Mouse (Mus musculus): Measurements from ENCODE around the gene Pcca. TPM values are rescaled to one million over a fixed set of nuclear protein-coding genes. Genes with fewer than 3 reads are reported as not detected.

Gene Pcca
- polyA plus RNA-seq, 1 experiment: 24.8 TPM

DNA sequence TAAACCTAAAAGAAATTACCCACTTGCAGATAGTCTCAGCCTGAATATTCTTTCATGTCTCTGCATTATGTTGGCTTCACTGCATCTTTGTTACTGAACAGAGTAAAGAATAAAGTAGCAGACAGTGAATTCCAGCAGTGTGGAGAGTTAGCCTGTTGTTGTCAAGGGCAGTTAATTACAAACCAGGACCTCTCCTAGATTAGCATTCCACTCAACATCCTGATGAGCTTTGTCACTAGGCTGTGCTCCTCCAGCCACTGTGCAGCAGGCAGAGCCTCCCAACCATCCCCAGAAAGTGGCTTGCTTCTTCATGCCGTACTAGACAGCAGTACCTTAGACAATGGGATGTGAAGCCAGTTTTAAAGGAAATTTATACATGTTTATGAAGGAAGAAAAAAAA, 72.4 kb downstream of the Pcca start:
- Histone ChIP-seq H3K27ac (ENCODE audit: control insufficient read depth, insufficient read depth, low read depth, low read length, poor library complexity) (no peak overlapping the region), H3K4me3 (replicated peaks; ENCODE audit: control insufficient read depth, low read depth, low read length) (no peak overlapping the region), H3K4me1 (ENCODE audit: control insufficient read depth, insufficient read depth, low read length) (no peaks in the 10 kb centered on the region)
- TF ChIP-seq CTCF (IDR thresholded peaks at IDR 0.05; ENCODE audit: control insufficient read depth, insufficient read depth, low read length): no peak
- WGBS: 88% methylated on average over 1 of the region's 1 CpGs

DNA sequence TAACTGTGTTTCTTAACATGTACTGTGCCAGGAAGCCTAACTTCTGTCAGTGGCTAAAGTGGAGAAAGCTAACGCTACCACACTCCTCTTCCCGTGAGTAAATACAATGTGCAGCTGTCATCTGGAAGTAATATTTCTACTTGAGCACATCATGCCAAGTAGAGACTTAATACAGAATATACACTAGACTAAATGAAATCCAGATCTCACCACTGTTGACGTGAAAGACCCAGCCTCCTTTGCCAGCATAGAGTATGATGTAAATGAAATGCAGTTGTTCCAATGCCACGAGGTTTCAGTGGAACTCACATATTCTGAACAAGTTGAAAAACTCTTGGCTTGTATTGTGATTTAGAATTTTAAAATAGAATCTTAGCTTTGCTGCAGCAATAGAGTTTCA, 73.3 kb downstream of the Pcca start:
- 79% methylated on average over 4 of the region's 4 CpGs for WGBS
- no peak overlapping the region for H3K27ac ChIP-seq (ENCODE audit: control insufficient read depth, insufficient read depth, low read depth, low read length, poor library complexity)
- TF ChIP-seq POLR2A (IDR thresholded peaks at IDR 0.05; ENCODE audit: borderline replicate concordance, control insufficient read depth, low read depth, low read length) (no peak), CTCF (IDR thresholded peaks at IDR 0.05; ENCODE audit: control insufficient read depth, insufficient read depth, low read length) (no peak)
- H3K4me3 ChIP-seq (replicated peaks; ENCODE audit: control insufficient read depth, low read depth, low read length): no peak overlapping the region
- no peaks in the 10 kb centered on the region for H3K4me1 ChIP-seq (ENCODE audit: control insufficient read depth, insufficient read depth, low read length)

DNA sequence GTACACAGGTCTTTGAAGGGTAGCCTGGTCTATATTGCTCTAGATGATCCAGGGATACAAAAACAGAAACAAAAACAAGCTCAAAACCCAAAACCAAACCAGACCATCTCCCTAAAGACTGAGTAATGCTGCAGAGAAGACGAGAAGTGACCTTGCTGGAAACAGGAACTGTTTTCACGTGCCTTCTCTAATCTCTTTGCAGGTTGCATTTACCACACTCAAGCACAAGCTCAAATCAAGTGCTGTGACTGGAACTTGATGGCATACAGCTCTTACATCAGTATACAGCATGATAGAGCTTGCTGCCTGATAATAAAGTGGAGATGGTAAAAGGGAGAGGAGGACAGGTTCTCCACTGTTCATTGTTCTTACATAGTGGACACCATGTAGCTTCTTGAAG, 74.2 kb downstream of the Pcca start:
- H3K4me3 ChIP-seq (replicated peaks; ENCODE audit: control insufficient read depth, low read depth, low read length): no peak overlapping the region
- H3K27ac ChIP-seq (ENCODE audit: control insufficient read depth, insufficient read depth, low read depth, low read length, poor library complexity): no peak overlapping the region
- no peaks in the 10 kb centered on the region for H3K4me1 ChIP-seq (ENCODE audit: control insufficient read depth, insufficient read depth, low read length)
- WGBS: 41% methylated on average over 2 of the region's 2 CpGs
- TF ChIP-seq CTCF (IDR thresholded peaks at IDR 0.05; ENCODE audit: control insufficient read depth, insufficient read depth, low read length) (no peak), POLR2A (IDR thresholded peaks at IDR 0.05; ENCODE audit: borderline replicate concordance, control insufficient read depth, low read depth, low read length) (no peak)

DNA sequence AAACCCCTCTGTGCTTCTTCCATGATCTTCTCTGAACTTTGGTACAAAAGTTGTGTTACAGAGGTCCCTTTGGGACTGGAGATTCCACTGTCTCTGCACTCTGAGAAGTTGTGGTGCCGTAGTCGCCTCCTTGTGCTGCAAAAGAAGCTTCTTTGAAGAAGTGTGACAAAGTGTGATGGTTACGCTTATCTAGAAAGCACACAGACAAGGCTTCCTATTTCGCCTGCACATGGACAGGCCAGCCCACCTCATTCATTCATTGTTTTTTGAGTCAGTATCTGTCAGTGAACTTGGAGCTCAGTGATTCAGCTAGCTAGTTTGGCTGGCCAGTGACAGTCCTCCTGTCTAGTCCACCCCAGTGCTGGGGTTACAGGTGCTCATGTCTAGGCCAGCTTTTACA, 76.9 kb downstream of the Pcca start:
- TF ChIP-seq POLR2A (IDR thresholded peaks at IDR 0.05; ENCODE audit: borderline replicate concordance, control insufficient read depth, low read depth, low read length): no peak
- no peak for TF ChIP-seq CTCF (IDR thresholded peaks at IDR 0.05; ENCODE audit: control insufficient read depth, insufficient read depth, low read length)
- WGBS: 84% methylated on average over 4 of the region's 4 CpGs
- no peaks in the 10 kb centered on the region for H3K4me1 ChIP-seq (ENCODE audit: control insufficient read depth, insufficient read depth, low read length)
- H3K4me3 ChIP-seq (replicated peaks; ENCODE audit: control insufficient read depth, low read depth, low read length): no peak overlapping the region
- no peak overlapping the region for H3K27ac ChIP-seq (ENCODE audit: control insufficient read depth, insufficient read depth, low read depth, low read length, poor library complexity)

DNA sequence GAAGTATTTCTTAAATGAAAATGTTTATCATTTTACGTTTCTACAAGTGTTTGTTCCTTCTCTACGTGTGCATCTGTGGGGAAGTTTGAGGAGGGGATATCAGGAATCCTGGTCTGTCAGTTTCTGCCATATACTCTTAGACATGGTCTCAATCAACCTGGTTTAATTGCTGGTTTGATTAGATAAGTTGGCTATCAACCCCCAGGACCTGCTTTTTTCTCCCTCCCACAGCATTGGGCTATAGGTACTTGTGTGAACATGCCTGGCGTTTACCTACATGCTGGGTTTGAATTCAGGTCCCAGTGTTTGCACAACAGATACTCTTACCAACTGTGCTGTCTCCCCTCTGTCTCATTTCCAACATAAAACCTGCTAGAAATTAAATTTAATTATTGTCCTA, 78.2 kb downstream of the Pcca start:
- WGBS: 73% methylated on average over 3 of the region's 3 CpGs
- Histone ChIP-seq H3K4me3 (replicated peaks; ENCODE audit: control insufficient read depth, low read depth, low read length) (no peak overlapping the region), H3K27ac (ENCODE audit: control insufficient read depth, insufficient read depth, low read depth, low read length, poor library complexity) (no peak overlapping the region), H3K4me1 (ENCODE audit: control insufficient read depth, insufficient read depth, low read length) (no peaks in the 10 kb centered on the region)
- no peak for TF ChIP-seq CTCF (IDR thresholded peaks at IDR 0.05; ENCODE audit: control insufficient read depth, insufficient read depth, low read length)

DNA sequence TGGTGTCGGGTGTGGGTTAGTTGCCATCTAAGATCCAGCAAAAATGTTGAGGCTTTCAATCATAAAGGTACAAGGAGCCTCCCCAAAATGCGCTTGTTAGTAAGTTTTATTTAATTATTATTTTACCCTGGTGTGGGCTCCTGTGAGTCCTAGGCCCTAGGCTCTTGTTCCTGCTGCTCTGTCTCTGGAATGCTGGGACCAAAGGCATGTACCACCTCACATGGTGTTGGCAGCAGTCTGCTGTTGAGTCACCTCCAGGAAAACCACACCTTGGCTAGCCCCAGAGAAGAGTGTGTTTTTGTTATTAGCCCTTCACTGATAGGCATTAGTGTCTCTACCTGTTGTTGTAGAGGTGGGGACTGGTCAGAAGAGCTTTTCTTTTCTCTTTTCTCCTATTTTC, 83.5 kb downstream of the Pcca start:
- H3K4me3 ChIP-seq (replicated peaks; ENCODE audit: control insufficient read depth, low read depth, low read length): no peak overlapping the region
- WGBS: 77% methylated on average over 2 of the region's 2 CpGs
- H3K4me1 ChIP-seq (ENCODE audit: control insufficient read depth, insufficient read depth, low read length): no peaks in the 10 kb centered on the region
- no peak for TF ChIP-seq POLR2A (IDR thresholded peaks at IDR 0.05; ENCODE audit: borderline replicate concordance, control insufficient read depth, low read depth, low read length)
- TF ChIP-seq CTCF (IDR thresholded peaks at IDR 0.05; ENCODE audit: control insufficient read depth, insufficient read depth, low read length): no peak
- no peak overlapping the region for H3K27ac ChIP-seq (ENCODE audit: control insufficient read depth, insufficient read depth, low read depth, low read length, poor library complexity)

- Histone ChIP-seq H3K27ac (ENCODE audit: control insufficient read depth, insufficient read depth, low read depth, low read length, poor library complexity) (no peak overlapping the region), H3K4me3 (replicated peaks; ENCODE audit: control insufficient read depth, low read depth, low read length) (no peak overlapping the region), H3K4me1 (ENCODE audit: control insufficient read depth, insufficient read depth, low read length) (no peaks in the 10 kb centered on the region)
- 83% methylated on average over 2 of the region's 2 CpGs for WGBS
- TF ChIP-seq CTCF (IDR thresholded peaks at IDR 0.05; ENCODE audit: control insufficient read depth, insufficient read depth, low read length) (no peak), POLR2A (IDR thresholded peaks at IDR 0.05; ENCODE audit: borderline replicate concordance, control insufficient read depth, low read depth, low read length) (no peak)
Observed at GRCm38 (mm10) chr14:122633416-122633815, 99.3 kb downstream of the Pcca start.

GRCm38 (mm10) chr14:122636601-122637000, 102.5 kb downstream of the Pcca start:
- TF ChIP-seq CTCF (IDR thresholded peaks at IDR 0.05; ENCODE audit: control insufficient read depth, insufficient read depth, low read length): no peak
- no peak for TF ChIP-seq POLR2A (IDR thresholded peaks at IDR 0.05; ENCODE audit: borderline replicate concordance, control insufficient read depth, low read depth, low read length)
- Histone ChIP-seq H3K27ac (ENCODE audit: control insufficient read depth, insufficient read depth, low read depth, low read length, poor library complexity) (no peak overlapping the region), H3K4me3 (replicated peaks; ENCODE audit: control insufficient read depth, low read depth, low read length) (no peak overlapping the region), H3K4me1 (ENCODE audit: control insufficient read depth, insufficient read depth, low read length) (no peaks in the 10 kb centered on the region)
- 66% methylated on average over 6 of the region's 6 CpGs for WGBS

DNA sequence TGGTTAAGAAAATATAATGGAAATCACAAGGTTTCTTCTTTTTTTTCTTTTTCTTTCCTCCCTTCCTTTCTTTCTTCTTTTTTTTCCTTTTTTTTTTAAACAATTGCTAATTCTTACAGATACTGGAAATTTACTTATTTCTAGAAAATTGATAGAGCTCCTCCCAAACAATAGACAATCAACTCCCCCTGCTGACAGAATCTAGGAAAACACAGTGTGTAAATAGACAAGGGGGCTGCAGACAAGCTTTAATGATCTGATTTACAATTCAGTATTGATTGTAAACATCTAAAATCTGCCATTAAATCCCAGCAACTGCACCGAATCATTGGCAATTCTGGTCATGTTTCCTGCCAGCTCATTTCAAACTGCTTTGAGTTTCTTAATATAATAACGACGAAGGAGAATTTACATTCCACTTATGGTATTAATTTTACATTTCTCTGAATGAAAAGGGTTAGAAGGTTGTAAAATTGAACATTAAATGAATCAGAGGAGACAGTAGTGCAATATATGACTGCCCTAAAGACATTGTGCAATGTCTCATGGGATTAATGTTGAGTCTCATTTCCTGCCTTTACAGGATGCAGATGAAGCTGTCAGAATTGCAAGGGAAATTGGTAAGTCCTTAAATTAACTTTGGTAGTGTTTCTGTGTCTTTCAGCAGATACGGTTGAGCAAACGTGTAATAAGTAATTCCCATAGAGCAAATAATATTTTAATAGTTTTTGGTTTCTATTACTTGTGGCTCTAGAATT, 103.9 kb downstream of the Pcca start:
- WGBS: 61% methylated on average over 5 of the region's 5 CpGs
- H3K4me3 ChIP-seq (replicated peaks; ENCODE audit: control insufficient read depth, low read depth, low read length): no peak overlapping the region
- no peak overlapping the region for H3K27ac ChIP-seq (ENCODE audit: control insufficient read depth, insufficient read depth, low read depth, low read length, poor library complexity)
- no peaks in the 10 kb centered on the region for H3K4me1 ChIP-seq (ENCODE audit: control insufficient read depth, insufficient read depth, low read length)
- no peak for TF ChIP-seq CTCF (IDR thresholded peaks at IDR 0.05; ENCODE audit: control insufficient read depth, insufficient read depth, low read length)
- no peak for TF ChIP-seq POLR2A (IDR thresholded peaks at IDR 0.05; ENCODE audit: borderline replicate concordance, control insufficient read depth, low read depth, low read length)

Data from bone marrow, adult 2 months (tissue).